Mouse (Mus musculus) liver (tissue): ENCODE measurements around the gene Arid1a.
"Not testable (repeated sequence)": the region's sequence is repeated elsewhere in the genome, so short reads cannot be mapped to it uniquely, and the experiment has no call there.

ENCODE experiments used
- DNase-seq: peaks from one replicate; pipeline ENCODE4 v3.0.0-alpha.2; 2020; ENCODE audit warnings: mixed read lengths

The Arid1a gene

DNA sequence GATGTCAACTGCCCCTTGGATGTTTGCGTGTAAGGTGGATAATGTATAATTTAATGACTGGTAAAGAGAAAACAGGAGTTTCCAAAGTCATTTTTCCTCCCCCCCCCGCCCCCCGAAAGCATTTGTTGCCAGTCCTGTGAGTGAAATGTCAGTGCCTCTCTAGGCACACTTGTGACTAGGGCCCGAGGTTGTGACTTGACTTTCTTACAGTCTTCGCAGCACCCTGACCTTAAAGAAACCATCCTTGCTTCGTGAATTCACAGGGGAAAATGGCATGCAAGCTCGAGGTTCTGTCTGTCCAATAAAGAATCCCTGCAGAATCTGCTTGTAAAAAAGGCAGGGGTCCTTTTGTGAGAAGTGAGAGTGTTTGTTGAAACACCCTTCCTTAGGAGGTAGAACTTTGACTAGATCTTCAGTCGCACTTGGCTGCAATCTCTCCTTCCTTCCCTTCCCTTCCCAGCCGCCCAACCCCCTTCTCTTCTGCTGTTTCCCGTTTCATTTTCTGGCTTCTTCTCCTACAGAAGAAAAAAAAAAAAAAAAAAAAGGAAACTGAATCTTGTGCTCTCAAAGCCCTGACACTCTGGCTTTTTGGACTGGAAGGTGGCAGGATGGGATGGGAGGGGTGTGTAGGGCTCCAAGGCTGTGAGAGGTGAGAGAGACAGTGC, 82.8 kb downstream of the Arid1a start:
- peak; percentile 45 for DNase-seq

DNA sequence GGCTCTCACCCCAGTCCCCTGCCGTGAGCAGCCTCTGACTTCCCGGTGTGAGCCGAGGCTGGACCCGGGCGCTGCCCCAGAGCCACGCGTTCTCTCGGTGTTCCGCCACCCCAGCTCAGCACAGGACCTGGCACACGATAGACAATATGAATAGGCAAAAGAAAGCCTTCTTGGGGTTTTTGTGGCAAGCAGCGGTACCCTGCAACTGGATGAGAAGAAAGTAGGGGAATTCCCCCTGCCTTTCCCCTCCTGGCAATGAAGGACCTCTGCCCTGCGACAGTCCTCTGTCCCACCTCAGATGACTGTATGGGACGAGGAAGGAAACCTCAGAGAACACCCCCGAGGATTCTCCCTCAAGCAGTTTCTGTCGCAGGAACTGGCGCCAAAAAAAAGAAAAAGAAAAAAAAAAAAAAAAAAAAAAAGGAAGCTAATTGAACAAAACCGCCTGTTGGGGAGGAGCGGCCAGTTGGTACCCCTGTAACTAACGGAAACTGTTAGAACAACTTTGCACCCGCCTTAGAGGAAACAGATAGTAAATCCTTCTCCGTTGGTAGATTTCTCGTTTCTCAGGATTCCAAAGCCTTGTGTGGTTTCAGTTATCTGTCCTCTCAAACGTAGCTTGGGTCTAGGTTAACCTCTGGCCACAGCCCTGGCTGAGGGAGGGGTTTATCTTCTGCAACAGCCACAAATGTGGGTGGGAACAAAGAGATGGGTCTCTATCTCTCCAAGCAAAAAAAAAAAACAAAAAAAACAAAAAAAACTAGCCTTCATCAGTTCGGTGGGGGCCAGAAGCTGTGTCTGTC, 83.5 kb downstream of the Arid1a start:
- peak; percentile 82 for DNase-seq

DNA sequence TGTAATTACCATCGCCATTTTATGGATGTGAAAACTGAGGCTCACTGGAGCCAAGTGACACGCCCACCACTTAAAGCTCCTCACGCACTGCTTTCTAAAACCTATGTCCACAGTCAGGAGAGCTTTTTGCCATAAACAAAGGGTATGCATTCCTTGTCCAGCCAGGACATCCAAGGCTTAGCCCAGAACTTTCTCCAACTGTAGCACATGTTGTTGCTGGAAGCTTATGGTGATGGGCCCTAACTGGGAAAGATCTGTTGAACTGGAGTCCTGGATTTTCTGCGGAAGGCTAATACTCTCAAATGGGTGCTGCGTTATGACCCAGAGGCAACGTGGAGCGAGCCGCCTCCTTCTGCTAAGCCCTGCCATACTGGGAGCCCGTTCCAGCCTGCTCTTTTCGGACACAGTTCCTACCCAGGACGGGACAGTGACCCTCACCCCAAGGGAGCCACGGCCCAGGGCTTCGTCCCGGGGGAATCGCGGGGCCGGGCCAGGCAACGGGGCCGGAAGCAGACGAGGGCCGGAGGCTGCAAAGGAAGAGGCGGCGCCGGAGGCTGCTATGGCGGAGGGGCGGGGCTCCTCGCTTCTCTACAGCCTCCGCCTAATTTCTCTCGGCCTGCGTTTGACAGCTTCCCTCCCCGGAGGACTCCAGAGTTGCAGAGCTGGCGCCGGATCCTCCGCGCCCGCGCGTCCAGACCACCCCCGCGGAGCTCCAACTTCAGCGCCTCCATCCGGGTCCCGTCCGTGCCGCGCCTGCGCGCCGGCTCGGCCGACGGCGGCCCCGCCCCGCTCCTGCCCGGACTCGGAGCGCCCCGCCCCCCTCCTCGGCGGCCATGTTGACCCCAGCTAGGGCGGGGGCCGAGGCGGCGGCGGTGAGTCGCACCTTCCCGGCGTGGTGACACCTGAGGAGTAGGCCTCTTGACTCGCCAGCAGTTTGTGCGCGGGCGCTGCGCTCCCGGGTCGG, 84.4 kb downstream of the Arid1a start, which contains the start of gene Pigv:
Gene Pigv, minus strand, starts transcription at position 767 of the 964 bp plus-strand sequence.
- peak; percentile 95 for DNase-seq

DNA sequence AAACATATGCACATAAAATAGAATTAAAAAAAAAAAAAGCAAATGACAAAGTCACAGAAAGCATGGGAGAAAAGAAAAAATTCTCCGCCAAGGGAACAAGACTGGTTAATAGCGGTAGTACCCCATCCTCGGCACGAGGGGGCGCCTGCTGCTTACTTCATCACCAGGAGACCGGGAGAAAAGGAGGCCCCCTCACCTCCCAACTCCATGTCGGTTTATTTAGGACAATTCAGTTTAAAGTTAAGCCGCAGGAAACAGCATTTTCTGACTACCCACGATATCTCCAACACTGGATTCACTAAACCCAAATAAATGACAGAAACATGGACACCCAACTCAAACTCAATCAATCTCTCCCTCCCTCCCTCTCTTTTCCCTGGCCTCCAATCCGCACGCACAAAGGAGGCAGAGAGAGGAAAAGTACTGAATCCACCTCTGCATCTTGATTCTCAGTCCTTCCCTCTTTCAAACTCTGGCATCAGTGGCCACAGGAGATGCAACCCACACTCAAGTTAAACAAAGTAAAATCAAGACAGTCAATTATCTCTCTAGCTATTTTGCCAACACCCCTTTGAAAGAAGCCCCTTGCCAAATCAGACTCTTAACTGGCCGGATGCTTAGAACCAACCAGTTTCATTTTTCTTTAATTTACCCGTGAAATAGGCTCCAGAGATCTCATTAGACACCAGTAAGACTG, 85.2 kb downstream of the Arid1a start:
- DNase-seq, result peak; percentile 88

DNA sequence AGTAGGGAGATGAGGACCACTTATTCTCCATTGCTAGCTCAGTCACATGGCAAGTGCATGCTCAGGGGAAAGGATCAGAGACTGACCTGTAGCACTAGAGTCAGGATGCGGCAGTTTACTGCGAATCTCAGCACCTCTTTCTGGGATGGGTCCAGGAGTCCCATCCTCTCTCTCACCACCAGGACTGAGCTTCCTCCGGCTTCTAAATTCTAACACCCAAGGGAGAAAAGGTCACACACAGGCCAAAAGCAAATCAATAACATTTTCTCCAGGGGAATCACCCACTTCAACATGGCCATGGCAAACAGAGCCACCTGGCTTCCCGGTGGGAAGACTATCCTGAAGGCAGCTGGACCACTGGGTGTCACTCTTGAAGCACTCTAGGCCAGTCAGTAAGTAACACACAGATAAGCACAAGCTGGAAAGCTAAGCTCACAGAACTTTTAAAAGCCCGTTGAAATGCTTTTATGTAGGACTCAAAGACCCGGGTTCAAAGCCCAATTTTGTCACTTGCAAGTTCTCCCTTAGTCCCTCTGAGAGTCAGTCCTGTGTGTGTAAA, 86.8 kb downstream of the Arid1a start:
- no peak for DNase-seq

DNA sequence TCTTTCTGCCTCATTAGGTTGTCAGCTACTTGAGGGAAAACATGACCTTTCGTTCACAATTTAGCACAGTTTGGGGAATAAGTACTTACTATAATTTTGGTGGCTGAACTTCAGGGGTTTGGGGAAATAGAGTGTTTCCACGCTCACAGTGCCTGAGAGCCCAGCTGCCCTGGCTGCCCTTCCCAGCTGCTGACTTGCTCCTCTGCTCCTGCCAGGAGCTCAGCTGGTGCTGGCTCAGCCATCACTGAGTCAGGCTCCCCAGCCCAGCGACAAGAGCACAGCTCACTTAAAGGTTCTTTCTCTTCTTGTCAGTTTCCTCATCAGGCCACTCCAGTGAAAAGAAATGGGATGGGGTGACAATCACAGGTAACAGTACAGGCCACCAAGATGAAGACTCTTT, 88.0 kb downstream of the Arid1a start:
- DNase-seq, result no peak

DNA sequence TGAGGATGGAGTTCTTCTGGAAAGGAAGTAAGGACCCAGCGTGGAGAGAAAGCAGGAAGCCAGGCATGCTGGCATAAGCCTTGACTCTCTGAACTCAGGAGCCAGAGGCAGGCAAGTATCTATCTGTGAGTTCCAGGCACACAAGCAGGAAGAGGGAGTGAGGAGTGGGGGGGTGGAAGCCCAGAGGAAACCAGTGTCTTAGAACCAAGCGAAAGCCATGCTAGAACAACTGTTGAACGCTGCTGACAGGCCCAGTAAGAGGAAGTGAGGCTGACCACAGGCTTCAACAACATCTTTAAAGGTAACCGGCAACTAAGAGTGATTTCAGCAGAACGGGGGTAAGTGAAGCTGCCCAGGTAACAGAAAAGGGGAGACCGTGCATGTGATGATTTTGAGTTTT, 90.4 kb downstream of the Arid1a start:
- DNase-seq, result no peak

DNA sequence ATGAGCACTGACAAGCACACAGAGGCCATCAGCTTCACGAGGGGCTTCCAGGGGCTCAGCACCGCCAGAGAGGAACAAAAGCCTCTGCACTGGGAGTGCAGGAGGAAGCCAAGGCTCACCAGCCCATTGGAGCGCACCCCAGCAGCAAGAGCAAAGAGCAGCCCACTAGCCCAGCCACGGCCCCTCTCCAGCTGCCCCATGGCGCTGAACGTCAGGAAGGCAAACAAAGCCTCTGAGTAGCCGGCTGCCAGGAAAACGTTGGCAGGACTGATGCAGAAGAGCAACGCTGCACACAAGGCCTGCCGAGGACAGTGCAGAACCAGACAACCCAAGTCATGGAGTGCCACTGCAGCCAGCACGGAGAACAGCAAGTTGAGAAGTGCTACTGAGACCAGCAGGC, 91.5 kb downstream of the Arid1a start:
- no peak for DNase-seq

DNA sequence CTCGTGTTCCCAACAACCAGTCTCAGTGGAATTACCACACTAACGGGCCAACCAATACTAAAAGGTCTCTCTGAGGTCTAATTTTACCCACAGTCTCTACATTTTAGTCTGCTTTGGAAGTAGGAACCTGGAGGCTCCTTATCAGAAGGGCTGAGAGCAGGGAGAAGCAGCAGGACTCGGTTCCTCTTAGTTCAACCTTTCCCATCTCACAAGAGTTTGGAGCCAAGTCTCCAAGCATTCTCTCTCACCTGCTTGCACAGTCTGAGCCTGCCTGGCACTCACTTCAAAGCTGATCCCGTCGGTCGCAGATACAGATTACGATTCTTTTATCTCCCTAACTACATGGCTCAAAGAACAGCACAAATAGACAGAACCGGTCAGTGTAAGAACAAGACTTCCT, 93.6 kb downstream of the Arid1a start:
- no peak for DNase-seq

DNA sequence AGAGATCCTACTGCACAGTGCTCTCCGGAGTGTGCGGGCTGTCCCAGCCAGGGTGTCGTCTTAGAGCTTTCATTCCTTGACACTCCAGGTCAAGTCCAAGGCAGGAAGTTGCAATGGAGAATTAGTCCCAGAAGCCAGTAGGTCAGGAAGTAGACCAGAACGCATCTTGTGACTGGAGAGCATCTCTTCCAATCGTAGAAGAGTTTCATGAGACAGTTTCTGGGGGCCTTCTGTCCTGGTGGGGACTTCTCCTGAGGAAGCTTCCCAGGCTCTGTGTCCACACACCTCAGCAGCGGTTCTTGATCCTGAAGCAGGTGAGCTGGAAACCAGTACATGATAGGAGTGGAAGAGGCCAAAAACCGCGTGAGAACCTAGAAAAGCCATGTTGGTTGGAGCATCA, 94.1 kb downstream of the Arid1a start:
- no peak for DNase-seq

DNA sequence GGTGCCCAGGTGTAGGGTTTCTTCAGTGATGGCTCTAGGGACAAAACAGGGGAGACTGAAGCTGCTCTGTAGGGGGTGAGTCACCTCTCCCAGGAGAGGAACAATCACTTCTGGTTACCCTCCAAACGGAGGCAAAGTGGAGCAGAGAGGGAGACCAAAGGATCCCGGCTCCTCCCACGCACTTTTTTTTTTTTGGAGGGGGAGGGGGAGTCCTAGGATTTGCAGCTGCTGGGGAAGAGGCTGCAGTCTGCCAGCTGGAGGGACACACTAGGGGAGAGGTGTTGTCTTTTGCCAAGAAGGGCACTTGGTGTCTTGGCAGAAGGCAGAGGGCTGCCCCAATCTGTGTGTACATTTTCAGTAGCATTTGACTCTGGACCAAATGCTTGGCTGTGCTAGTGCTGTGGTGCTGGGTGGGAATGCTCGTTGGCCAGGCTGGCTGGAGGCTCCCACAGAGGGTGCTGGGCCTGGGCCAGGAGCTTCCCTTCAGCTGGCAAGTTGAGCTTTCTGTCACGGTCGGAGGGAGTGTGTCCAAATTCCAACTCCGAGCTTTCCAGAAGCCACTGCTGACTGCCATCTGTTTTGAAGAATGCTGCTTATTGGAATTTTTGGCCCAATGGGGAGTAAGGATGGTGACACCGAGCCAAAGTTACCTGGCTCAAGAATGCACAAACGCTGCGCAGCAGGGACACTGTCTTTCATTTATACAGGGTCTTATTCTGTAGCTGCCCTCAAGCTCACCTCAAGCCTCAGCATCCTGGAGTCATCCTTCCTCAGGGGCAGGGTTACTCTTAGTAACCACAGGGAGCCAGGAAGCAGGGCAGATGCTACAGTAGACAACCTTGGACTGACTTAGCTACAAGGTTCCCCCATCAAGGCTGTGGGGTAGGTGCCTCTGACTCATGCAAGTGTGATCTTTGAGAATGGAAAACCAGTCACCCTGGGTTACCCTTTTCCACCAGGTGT, 96.1 kb downstream of the Arid1a start:
- DNase-seq, result no peak

DNA sequence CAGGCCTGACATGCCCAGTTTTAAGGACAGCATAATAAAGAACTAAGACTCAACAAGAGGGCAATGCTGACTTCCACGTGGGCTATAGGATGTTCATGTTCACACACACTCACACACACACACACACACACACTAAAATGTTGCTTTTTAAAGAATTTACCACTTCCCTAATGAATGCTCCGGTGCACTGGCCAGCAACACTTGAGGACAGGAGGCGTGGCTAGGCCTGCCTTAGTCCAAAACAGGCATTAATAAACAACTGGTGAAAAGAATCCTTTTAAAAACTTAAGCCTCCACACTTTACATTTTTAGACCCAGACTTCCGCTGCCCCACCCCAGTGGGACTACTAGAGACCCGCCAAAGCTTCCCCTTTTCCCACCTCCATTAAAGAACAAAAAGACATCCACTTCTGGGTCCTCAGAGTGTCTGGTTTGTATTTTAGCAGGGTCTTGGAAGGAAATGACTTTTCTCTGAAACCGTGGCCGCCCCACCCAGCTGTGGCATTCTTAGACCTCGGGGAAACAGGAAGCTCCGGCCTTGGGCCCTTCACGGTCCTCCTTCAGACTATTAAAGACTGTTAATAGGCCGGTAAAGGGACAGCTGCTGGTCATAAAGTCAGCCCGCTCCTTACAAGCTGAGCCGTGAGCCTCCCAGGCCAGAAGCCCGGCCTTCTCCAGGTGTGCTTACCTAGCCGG, 96.9 kb downstream of the Arid1a start:
- DNase-seq, result peak; percentile 47

DNA sequence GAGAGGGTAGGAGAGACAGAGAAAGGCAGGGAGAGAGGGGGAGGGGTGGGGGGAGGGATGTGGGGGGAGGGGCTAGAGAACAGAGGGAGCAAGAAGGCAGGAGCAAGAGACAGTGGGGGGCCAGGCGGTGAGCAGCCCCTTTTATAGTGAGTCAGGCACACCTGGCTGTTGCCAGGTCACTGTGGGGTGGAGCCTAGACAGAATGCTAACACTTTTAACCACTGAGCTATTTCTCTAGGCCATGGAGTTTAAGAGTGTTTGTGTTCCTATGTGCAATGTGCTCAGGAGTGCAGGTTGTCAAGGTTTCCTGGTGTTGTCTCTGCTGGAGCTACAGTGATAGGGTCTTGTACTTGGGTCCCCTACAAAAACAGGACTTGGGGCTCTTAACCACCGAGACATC, 97.8 kb downstream of the Arid1a start:
- no peak for DNase-seq

DNA sequence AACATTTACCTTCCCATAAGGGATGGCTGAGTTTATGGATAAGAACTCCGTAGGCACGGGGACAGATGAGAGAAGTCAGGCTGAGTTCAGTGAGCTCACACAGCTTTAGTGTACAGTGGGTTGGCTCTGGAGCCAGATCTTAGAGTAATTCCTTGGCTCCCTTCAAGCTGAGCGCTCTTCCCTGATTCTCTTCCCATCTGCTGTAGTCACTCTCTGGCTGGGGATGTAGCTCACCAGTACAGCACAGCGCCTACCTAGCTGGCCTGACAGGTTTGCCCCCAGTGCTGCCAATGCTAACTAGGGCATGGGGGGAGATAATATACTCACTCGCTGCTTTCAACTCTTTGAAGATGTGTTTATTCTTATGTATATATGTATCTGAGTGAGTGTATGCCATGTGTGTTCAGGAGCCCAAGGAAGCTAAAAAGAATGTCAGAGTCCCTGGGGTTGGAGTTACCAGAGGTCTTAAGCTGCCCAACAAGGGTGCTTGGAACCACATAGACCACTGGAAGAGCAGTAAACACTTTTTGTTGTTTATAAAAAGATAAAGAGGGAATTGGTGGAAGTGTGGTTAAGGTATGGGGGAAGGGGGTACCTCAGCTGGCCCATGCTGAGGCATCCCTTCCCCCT, 98.6 kb downstream of the Arid1a start:
- DNase-seq, result no peak

DNA sequence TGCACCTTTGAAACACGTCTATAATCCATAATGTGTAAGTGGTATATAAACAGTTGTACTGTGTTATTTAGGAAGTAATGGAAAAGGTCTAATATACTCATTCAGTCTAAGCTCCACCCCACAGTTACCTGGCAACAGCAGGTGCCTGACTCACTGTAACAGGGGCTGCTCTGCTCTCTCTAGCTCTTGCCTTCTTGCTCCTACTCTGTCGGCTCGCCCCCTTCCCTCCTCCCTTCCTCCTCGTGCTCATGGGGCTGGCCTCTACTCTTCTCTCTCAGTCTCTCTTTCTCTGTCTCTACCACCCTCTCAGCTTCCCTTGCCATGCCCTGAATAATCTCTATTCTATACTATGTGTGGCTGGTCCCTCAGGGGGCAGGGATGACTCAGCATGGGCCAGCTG, 99.6 kb downstream of the Arid1a start:
- DNase-seq, result no peak

DNA sequence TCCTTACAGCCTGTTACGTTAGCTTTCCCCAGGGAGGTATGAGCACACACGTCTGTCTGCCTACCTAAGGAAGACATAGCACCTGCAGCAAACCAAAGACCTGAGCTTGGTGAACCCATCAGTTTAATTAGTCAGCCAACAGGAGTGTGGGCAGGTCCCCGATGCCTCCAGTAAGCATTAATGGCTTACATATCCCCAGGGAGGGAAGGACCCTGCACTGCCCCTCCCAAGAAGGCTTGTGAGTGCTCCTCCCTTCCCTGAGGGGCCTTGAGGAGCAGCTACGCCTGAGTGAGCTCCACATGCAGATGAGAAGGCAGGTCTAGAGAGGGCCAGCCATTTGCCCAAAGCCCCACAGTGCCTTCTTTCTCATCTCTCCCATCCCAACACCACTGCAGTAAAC, 100.3 kb downstream of the Arid1a start:
- DNase-seq, result no peak

DNA sequence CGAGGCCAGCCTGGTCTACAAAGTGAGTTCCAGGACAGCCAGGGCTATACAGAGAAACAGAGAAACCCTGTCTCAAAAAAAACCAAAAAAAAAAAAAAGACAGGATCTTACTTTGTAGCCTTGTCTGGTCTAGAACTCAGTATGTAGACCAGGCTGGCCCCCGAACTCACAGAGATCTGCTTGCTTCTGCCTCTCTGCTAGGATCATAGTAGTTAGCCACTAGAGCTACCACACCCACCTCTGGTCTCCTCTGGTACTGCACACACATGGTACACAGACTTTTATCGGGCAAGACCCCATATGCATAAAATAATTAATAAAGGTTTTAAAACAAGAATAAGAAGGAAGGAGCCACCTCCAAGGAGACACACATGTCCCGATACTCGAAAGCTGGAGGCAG, 102.5 kb downstream of the Arid1a start:
- DNase-seq, result not testable (repeated sequence)

DNA sequence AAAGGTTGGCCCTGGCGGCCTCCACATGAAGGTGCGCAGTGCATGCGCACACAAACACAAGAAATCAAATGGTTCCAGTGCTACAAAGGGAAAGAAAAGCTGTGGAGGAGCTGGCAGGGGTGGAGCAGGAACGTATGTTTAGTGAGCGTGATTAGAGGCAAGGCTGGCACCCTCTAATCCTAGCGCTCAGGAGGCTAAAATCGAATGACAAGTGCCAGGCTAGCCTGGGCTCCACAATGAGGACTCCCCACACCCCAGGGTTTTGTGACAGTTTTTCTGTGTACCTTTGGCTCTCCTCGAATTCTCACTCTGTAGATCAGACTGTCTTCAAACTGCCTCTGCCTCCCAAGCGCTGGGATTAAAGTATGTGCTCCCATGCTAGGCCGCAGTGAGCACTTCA, 103.8 kb downstream of the Arid1a start:
- no peak for DNase-seq

DNA sequence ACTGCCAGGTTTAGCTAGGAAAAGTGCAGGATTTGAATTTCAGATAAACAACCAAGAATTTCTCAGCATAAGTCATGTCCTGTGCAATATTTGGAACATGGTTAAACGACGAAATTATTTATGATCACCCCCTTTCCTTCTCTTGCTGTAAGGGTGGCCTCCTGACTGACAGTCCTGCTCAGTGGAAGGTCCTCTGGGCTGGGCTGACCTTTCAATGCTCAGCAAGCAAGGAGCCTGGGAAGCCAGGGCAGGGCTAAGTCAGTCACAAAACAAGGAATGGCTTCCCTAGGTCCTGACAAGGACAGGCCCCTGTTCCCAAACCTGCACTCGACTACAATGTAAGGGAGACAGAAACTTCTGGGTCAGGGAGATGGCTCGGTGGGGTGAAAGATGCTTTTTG, 104.6 kb downstream of the Arid1a start:
- DNase-seq, result no peak

DNA sequence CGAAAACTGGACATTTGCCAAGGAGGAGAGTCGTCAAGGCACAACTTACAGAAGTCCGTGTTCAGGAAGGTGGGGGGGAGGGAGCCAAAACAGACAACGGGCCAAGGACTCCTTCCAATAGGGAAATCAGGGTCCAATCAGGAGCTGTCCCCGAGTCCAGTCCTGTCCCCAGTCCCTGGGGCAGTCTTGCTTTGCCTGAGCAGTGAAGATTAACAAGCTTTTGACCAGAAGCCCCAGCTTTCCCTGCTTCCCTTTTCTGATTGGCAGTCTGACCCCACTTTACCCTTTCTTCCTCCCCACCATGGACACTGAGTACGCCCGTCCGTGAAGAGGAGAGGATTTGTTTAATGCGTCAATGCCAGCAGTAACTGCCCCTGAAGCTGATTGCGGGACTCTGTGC, 105.1 kb downstream of the Arid1a start:
- no peak for DNase-seq
